Mouse (Mus musculus): ENCODE measurements around the gene Gm12166. TPM values are rescaled to one million over a fixed set of nuclear protein-coding genes. Genes with fewer than 3 reads are reported as not detected.

Gene Gm12166
- 0.69 and 2.5 TPM in 2 replicates for polyA plus RNA-seq (2012; ENCODE audit: low replicate concordance)

DNA sequence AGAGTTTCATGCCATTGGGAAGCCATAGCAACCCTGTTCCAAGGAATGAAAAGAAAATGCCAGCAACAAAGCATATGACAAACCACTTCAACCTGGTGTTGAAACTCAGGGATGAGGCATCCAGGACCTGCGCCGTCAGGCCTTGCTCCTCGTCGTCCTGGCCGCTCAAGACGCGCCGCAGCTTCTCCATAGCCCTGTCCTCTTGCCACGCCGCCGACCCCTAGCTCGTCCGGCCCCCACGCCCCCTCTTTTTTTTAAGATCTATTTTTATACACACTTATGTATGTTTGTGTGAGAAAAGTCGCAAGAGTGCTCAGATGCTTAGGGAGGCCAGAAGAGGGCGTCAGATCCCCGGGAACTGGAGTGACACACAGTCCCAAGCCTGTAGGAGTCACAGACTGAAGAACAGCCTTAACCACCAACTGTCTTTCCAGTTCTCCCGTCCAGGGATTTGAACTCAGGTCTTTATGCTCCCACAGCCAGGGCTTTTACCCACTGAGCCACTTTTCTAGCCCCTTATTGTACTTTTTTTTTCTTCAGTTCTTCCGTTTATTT is at the start of gene Gm12166:
Gm12166 (minus strand) TSS at position 217 of the 555 bp plus-strand sequence.

DNA sequence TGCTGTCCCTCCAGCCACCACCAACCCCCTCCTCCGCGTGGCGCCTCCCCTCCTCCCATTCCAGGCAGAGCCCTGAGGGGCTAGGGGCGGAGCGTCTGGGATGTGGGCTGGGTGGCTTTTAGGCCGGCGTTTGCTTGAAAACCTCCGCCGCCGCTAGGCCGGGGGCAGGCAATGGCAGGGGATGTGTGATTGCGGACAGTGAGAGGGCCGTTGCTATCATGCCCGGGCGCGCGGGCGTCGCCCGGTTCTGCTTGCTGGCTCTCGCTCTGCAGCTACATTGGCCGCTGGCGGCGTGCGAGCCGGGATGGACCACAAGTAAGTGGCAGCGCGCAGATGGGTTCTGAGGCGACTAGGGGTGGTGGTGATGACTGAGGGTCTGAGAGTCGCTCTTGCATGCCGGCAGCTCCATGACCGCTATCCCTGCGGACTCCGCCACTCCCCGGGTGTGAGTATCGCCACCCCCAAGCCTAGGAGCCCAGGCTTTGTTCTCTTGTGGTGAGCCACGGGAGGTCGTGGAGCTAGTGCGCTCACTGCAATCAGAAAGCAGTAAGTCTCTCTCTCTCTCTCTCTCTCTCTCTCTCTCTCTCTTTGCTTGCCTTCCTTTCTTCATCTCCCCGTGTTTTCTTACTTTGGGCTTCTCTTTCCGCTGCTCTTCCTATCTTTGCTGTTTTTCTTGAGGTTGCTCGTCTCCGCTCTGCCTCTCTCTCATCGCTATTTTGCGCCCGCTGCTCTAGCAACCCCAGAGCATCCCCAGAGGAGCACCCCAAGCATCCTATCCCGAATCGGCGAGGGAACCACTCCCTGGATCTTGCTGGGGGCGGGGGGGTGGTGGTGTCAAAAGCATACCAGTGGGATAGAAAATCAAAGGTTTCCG is 4.0 kb upstream of the Gm12166 start, which contains the start of gene Adam19:
Adam19 (plus strand) TSS at position 97 of the 874 bp plus-strand sequence.

Other genes starting within 250 kb of the Gm12166 start
- 36.4 and 37.0 TPM in 2 replicates for gene Clint1, start 200.3 kb downstream of the Gm12166 start, polyA plus RNA-seq (2012; ENCODE audit: low replicate concordance)
- 12.6 and 44.0 TPM in 2 replicates for gene Lsm11, start 107.4 kb downstream of the Gm12166 start, polyA plus RNA-seq (2012; ENCODE audit: low replicate concordance)
- gene Thg1l, start 96.8 kb downstream of the Gm12166 start, polyA plus RNA-seq (2012; ENCODE audit: low replicate concordance), result 2.1 and 3.9 TPM in 2 replicates
- not detected in 2 replicates for gene Sox30, start 72.0 kb downstream of the Gm12166 start, polyA plus RNA-seq (2012; ENCODE audit: low replicate concordance)
- gene Adam19, start 3.7 kb upstream of the Gm12166 start, polyA plus RNA-seq (2012; ENCODE audit: low replicate concordance), result 75.0 and 376 TPM in 2 replicates
- gene Nipal4, start 114.2 kb upstream of the Gm12166 start, polyA plus RNA-seq (2012; ENCODE audit: low replicate concordance), result 0.07 TPM in 1 of 2 replicates, not detected in the other
- not detected in 2 replicates for gene Fndc9, start 183.2 kb upstream of the Gm12166 start, polyA plus RNA-seq (2012; ENCODE audit: low replicate concordance)